Mouse (Mus musculus): ENCODE measurements around the gene Gadd45a.
A peak's percentile ranks its signal among the peaks of the same experiment; 100 is the strongest.
"Not testable (repeated sequence)": the region's sequence is repeated elsewhere in the genome, so short reads cannot be mapped to it uniquely, and the experiment has no call there.

The Gadd45a gene

DNA sequence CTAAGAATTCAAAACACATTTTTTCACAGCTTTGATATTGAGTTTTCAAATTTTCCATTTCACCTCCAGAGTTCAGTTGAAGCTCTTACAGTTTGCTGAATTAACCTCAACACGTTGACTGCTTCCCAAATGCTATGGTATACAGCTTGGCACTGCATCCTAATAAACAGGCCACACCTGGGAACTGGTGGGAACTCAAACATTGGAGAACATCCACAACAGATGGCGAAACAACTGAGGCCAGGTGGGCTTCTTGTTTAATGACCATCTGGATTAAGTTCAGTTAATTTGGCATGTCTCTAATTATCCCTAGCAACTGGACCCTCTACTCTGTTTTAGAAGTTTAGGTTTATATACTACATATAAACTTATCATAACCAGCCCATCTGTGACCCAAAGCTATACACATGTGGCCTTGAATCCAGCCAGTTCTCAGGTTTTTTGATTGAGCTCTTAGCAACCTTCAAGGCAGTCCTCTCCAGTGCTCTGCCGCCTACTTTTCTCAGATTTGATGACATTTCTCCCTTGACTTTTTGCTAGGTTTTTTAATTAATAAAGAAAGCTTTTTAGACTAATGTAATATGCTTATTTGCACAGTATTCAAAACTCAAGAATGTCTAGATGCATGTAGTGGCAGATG, 10.9 kb upstream of the Gadd45a start:
- DNase-seq = no peak

DNA sequence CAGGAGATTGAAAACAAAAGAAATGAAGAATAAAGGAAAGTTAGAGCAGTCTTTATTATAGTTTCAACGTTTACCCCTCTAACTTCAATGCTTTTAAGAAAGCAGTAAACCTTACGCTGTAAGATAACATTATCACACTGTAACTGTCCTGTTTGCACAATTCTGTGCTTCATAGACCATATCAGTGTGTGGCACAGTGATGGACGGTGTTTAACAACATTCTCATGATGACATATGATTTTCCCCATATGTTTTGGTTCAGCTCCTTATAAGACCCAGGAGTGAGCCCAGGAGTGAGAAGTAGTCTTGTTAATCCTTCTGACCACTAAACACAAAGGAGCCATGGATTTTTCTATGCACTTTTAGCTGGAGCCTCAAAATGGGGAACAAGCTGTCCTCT, 9.7 kb upstream of the Gadd45a start:
- DNase-seq = no peak

DNA sequence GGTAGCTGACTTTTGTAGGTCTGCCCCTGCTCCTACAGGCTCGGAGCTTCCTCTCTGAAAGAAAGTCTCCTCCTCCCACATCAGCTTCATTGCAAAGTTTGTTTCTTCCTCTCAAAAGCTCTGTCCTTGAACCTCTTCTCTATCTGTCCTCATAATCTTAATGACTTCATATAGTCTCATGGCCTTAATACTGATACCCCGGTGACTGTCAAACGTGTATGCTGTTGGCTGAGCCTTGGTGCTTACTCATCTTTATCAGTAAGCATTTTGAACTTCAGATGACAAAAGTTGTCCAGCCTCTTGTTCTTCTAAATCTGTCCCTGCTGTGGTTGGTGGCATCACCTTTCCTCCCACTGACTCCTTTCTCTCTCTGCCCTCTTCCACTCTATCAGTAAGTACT, 8.2 kb upstream of the Gadd45a start:
- no peak for DNase-seq

GRCm38 (mm10) chr6:67040904-67041410, 3.7 kb upstream of the Gadd45a start:
- no peak for DNase-seq

GRCm38 (mm10) chr6:67038964-67039363, 1.7 kb upstream of the Gadd45a start:
- DNase-seq = no peak

GRCm38 (mm10) chr6:67036356-67036811, 873 bp downstream of the Gadd45a start:
- peak; percentile 92 for DNase-seq

DNA sequence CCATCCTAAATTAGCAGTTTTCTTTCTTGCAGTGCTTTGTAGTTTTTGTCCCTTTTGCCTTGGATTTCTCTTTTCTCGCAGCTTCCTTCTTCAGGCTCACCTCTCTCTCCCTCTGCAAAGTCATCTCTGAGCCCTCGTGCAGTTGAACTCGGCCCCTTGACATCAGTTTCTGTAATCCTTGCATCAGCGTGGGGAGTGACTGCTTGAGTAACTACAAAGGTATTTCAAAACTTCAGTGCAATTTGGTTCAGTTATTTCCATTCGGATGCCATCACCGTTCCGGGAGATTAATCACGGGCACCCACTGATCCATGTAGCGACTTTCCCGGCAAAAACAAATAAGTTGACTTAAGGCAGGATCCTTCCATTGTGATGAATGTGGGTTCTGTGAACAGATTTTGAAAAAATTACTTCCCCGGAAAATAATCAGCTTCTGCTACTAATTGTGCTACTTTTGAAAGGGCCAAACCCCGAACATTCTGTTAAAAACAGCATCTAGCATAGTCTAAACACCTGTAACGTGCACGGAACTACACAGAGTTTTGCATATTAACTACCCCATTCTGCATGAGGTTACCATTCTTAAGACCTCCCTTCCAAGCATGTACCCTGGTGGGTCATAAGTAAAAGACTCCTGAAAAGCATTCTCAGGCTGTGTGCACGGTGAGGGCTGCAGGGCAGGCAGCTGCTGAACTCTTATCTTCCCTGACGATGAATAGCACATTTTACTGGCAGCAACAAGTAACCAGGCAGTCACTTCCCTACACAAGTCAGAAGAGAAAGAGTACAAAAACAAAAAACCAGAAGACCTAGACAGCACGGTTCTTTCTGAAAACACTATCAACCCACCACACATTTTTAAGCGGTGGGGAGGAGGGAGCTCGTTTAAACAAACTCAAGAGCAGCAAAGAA, 1.6 kb downstream of the Gadd45a start:
- peak; percentile 38 for DNase-seq

DNA sequence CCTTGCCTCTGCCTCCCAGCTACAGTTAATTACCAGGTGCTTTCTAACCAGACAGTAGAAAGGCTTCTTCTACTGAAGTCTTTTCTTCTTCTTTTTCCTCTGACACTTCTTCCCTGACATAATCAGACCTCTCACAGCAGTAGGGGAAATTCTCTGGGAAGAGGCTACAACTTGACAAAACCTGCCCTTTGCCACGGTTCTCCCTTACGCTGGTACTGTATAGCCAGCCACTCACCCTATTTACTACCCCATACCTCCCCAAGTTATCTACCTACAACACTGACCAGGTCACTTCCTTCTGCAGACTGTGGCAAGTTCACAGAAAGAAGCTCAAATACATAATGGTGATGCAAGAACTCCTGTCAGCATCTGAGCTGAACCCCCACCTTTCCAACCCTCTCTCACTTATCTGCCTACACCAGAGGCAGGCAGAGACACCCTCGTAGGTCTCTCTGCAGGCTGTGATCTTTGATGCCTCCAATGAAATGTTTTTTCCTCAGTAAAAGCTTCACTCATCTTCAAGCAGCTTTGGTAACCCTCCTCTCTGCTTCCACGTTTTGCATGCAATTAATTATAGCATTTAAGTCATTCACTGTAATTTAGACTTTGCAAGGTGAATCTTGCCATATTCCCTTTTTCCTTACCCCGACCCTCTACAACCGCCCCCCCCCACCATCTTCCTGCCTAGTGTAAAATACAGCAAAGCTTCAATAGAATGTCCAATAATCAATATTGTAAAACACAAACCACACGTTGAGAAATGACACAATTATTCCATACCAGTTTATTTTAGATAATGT, 2.7 kb downstream of the Gadd45a start:
- DNase-seq = no peak

- no peak for DNase-seq
Observed at GRCm38 (mm10) chr6:67033604-67034003, 3.7 kb downstream of the Gadd45a start.

DNA sequence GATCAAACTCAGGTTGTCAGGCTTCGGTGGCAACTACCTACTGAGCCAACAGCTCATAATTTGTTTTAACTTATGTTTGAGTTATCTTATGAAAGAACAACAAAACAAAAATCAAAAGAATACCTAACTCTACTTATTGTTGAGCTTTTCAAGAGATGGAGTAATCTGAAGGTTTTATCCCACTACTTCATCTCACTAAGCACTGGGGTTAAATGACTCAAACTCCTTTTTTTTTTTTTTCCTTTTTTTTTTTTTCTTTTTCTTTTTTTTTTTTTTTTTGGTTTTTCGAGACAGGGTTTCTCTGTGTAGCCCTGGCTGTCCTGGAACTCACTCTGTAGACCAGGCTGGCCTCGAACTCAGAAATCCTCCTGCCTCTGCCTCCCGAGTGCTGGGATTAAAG, 4.3 kb downstream of the Gadd45a start:
- not testable (repeated sequence) for DNase-seq

GRCm38 (mm10) chr6:67032551-67032950, 4.7 kb downstream of the Gadd45a start:
- DNase-seq = not testable (repeated sequence)

- no peak for DNase-seq
Observed at GRCm38 (mm10) chr6:67030846-67031245, 6.4 kb downstream of the Gadd45a start.

DNA sequence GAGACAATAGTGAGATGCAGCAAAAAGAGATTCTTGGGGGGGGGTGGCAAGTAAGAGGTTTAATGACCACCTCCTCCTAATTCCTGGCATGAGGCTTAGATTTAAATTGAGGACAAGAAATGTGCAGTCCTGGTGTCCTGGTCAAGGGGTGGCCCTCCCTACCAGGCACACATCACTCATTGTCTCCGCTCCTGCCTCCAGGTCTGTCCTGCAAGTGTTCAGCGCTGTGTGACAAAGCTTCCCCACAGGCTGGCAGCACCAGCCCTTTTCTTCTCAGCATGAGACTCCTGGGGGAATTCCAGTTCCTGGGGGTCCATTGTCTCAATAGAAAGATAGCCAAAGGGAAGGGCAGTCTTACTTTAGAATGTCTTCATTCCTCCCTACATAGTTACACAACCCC, 6.8 kb downstream of the Gadd45a start:
- no peak for DNase-seq

- DNase-seq = no peak
Observed at GRCm38 (mm10) chr6:67029987-67030386, 7.3 kb downstream of the Gadd45a start.

DNA sequence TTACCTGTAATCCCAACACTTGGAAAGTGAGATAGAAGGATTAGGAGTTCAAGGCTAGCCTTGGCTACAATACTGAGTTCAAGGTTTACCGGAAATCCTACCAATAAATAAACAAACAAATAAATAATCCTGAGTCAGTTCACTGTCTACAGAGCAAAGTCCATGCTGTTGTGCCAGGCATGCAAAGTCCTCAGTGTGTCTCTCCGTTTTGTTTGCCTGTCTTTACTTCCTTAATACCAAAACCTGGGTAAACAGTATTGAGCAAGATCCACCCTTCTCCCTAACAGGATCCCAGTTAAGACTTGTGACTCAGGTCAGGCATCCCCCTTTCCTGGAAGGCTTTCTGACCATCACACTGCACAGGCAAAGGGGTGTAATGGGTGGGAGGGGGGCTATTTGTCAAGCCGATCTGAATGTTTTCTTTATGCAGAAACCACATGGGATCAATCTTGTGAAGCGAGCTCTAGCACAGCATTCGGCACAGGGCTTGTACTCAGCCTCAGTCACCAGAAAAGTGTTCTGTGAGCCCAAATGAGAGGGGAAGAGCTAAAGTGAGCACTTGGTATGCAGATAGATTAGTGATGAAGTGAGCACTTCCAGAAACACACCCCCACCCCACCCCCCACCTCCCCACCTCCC, 7.8 kb downstream of the Gadd45a start:
- DNase-seq = no peak

- no peak for DNase-seq
Observed at GRCm38 (mm10) chr6:67027438-67028142, 9.7 kb downstream of the Gadd45a start.

DNA sequence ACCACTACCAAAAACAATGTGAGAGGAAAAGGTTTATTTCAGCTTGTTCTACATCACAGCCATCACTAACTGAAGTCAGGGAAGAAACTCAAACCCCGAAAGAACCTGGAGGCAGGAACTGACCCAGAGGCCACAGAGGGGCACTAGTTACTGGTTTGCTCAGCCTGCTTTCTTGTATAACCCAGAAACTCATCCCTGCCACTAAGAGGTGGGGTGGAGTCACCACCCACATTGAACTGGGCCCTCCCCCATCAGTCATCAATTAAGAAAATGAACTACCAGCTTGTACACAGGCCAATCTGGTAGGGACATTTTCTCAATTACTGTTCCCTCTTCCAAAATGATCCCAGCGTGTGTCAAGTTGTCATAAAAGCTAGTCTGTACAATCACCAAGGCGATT, 10.6 kb downstream of the Gadd45a start:
- no peak for DNase-seq

DNA sequence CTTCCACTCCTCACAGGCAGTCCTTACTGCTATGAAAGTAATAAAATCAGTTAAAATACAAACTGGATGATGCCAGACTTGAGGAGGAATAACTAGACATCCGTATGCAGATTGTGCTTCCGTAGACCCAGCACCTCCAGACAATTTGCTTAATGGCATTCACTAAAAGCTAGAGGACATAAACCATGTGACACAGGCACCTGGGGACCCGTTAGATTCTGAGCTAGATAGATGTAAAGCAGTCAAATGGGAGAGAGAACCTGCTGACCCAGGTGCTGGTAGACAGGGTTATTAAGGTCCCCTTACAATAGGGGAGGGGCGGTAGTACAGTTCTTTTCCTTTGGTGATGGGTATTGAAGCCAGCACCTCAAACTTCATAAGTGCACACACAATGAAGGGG, 13.5 kb downstream of the Gadd45a start:
- no peak for DNase-seq

DNA sequence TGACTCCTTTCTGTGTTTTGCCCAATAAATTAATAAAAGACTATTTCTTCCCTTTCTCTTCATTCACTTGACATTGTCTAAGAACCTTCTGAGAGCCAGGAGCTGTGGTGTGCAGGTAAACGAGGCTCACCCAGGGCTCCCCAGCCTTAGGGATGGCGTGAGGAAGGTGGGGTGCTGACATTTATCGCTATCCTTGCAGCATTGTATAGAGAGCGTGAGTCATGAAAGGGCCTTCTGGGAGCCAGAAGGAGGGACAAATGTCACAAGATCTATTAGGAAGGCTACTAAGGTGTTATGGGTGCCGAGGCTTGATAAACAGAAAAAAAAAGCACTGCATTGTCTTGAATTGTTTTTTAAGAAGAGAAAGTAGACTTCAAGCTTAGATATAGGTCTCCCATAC, 15.9 kb downstream of the Gadd45a start:
- DNase-seq = no peak

- not testable (repeated sequence) for DNase-seq
Observed at GRCm38 (mm10) chr6:67019001-67019400, 18.3 kb downstream of the Gadd45a start.

DNA sequence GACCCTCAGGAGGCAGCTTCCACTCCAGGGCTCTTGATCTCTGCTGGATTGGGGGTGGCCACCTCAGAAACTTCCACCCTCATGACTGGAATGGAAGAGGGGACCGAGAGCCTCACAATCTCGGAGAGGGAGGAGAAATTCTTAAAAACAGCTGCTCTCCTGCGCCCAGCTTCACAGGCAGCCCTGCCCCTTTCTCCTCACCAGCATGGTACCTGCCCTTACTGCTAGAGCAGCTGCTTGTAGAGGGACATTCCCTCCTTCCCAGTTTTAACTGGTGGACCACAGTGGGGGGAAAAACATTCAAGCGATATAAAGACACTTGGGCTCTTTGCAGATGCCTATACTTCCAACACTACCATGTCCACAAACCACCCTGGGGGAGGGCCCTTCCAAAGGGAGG, 18.9 kb downstream of the Gadd45a start:
- DNase-seq = no peak

GRCm38 (mm10) chr6:67016520-67017111, 20.6 kb downstream of the Gadd45a start:
- DNase-seq = no peak

All from kidney, postnatal 10 days (tissue).